Mouse (Mus musculus): ENCODE results near the gene Gsap.
"Not testable (repeated sequence)": the region's sequence is repeated elsewhere in the genome, so short reads cannot be mapped to it uniquely, and the experiment has no call there.

Gene Gsap

GRCm38 (mm10) chr5:21329672-21330665 lies 143.9 kb downstream of the Gsap start:
- DNase-seq: no peak

GRCm38 (mm10) chr5:21331656-21332055 lies 145.6 kb downstream of the Gsap start:
- DNase-seq: no peak

GRCm38 (mm10) chr5:21332119-21332518 lies 146.1 kb downstream of the Gsap start:
- no peak for DNase-seq

GRCm38 (mm10) chr5:21342265-21342664 lies 156.2 kb downstream of the Gsap start:
- DNase-seq: not testable (repeated sequence)

- no peak for DNase-seq
Observed at GRCm38 (mm10) chr5:21348366-21348765, 162.3 kb downstream of the Gsap start.

- no peak for DNase-seq
Observed at GRCm38 (mm10) chr5:21351678-21352077, 165.6 kb downstream of the Gsap start.

GRCm38 (mm10) chr5:21358648-21359047 lies 172.6 kb downstream of the Gsap start:
- no peak for DNase-seq

GRCm38 (mm10) chr5:21363343-21363742 lies 177.3 kb downstream of the Gsap start:
- DNase-seq: no peak
